Mouse (Mus musculus) limb, embryonic 13.5 days (tissue): Measurements from ENCODE around the gene Nrip3. TPM values are rescaled to one million over a fixed set of nuclear protein-coding genes. Genes with fewer than 3 reads are reported as not detected.

Source experiments
- ATAC-seq: fragments of 200-750 bp; cut with Nextera tagmentation; 2 replicates; pipeline ENCODE4 v1.8.0; 2017; ENCODE audit warnings: low read depth, moderate number of reproducible peaks, moderate TSS enrichment; ENCODE audit not compliant: low FRiP score
- H3K27ac ChIP-seq: fragments of 300-500 bp; sonication (generic); 2 replicates; pipeline ENCODE4 v1.5.1; 2015; ENCODE audit warnings: inconsistent platforms, mild to moderate bottlenecking, moderate library complexity
- H3K27me3 ChIP-seq: fragments of 300-500 bp; sonication (generic); 2 replicates; pipeline ENCODE4 v1.6.1; 2015; ENCODE audit warnings: mild to moderate bottlenecking, inconsistent platforms
- H3K36me3 ChIP-seq: fragments of 300-500 bp; sonication (generic); 2 replicates; pipeline ENCODE4 v1.6.1; 2015; ENCODE audit warnings: inconsistent platforms, mild to moderate bottlenecking, moderate library complexity
- H3K4me1 ChIP-seq: fragments of 300-500 bp; sonication (generic); 2 replicates; pipeline ENCODE4 v1.6.1; 2015; ENCODE audit warnings: inconsistent platforms
- H3K4me2 ChIP-seq: fragments of 300-500 bp; sonication (generic); replicated peaks from 2 replicates; pipeline ENCODE4 v1.6.1; 2015; ENCODE audit warnings: inconsistent platforms, mild to moderate bottlenecking, moderate library complexity
- H3K4me3 ChIP-seq: fragments of 300-500 bp; sonication (generic); 2 replicates; pipeline ENCODE4 v1.5.1; 2015; ENCODE audit warnings: moderate library complexity, mild to moderate bottlenecking, inconsistent platforms
- H3K9ac ChIP-seq: fragments of 300-500 bp; sonication (generic); 2 replicates; pipeline ENCODE4 v1.6.1; 2015; ENCODE audit warnings: mild to moderate bottlenecking, inconsistent platforms
- H3K9me3 ChIP-seq: fragments of 300-500 bp; sonication (generic); 2 replicates; pipeline ENCODE4 v1.6.1; 2016; ENCODE audit warnings: inconsistent platforms
- WGBS: fragments of 180-500 bp; shearing (Covaris S2); methylation state at CpG from one replicate; pipeline ENCODE4 v1.1.7; 2015; 5-methylcytosine and 5-hydroxymethylcytosine counted together
- polyA plus RNA-seq: library from polyadenylated mRNA; unstranded; fragments of >200 nt; fragmentation: Nextera tagmentation; extraction: Ambion mirVana; gene quantifications from 2 replicates; pipeline ENCODE4 v1.2.1, GENCODE M21; 2015

Nrip3 gene
- polyA plus RNA-seq: 0.49 and 0.73 TPM in 2 replicates

- peak within 1 kb of the TSS; percentile 95 for H3K4me2 ChIP-seq
- no peak within 1 kb of the TSS for H3K27ac ChIP-seq
- H3K4me1 ChIP-seq: peaks cover 23% of the 10 kb centered on the region
- peaks cover 74% of the 10 kb centered on the region for H3K27me3 ChIP-seq
- H3K4me3 ChIP-seq: peak within 1 kb of the TSS; percentile 52
- H3K36me3 ChIP-seq: no peaks in the 10 kb centered on the region
- peak; percentile 81 for ATAC-seq
- WGBS: 2% methylated on average over 52 of the region's 52 CpGs
- H3K9me3 ChIP-seq: no peaks in the 10 kb centered on the region
- peak within 1 kb of the TSS; percentile 61 for H3K9ac ChIP-seq
Observed at GRCm38 (mm10) chr7:109781470-109782203, at the start of gene Nrip3. TSS of gene Nrip3 (minus strand) at chr7:109782025.

GRCm38 (mm10) chr7:109831376-109831775 lies 49.6 kb upstream of the Nrip3 start:
- WGBS: 82% methylated on average over 2 of the region's 2 CpGs
- no peak overlapping the region for H3K27ac ChIP-seq
- no peaks in the 10 kb centered on the region for H3K36me3 ChIP-seq
- H3K4me1 ChIP-seq: peaks cover 6% of the 10 kb centered on the region; the same call in 1 of the 2 replicates
- H3K4me2 ChIP-seq: no peak overlapping the region
- ATAC-seq: no peak
- H3K9me3 ChIP-seq: no peaks in the 10 kb centered on the region
- H3K27me3 ChIP-seq: no peaks in the 10 kb centered on the region
- H3K9ac ChIP-seq: no peak overlapping the region
- H3K4me3 ChIP-seq: no peak overlapping the region

GRCm38 (mm10) chr7:109826911-109827310 lies 45.1 kb upstream of the Nrip3 start:
- no peak overlapping the region for H3K9ac ChIP-seq
- H3K4me3 ChIP-seq: no peak overlapping the region
- H3K36me3 ChIP-seq: no peaks in the 10 kb centered on the region
- H3K27me3 ChIP-seq: no peaks in the 10 kb centered on the region
- 85% methylated on average over 8 of the region's 8 CpGs for WGBS
- H3K4me1 ChIP-seq: peaks cover 10% of the 10 kb centered on the region
- H3K4me2 ChIP-seq: no peak overlapping the region
- no peak overlapping the region for H3K27ac ChIP-seq
- no peaks in the 10 kb centered on the region for H3K9me3 ChIP-seq
- ATAC-seq: no peak

- Histone ChIP-seq H3K4me2 (no peak overlapping the region), H3K36me3 (no peaks in the 10 kb centered on the region), H3K4me3 (no peak overlapping the region), H3K27ac (no peak overlapping the region), H3K4me1 (peaks cover 10% of the 10 kb centered on the region), H3K27me3 (no peaks in the 10 kb centered on the region), H3K9ac (no peak overlapping the region), H3K9me3 (no peaks in the 10 kb centered on the region)
- ATAC-seq: no peak
- WGBS: 59% methylated on average over 14 of the region's 14 CpGs
Observed at GRCm38 (mm10) chr7:109825293-109825692, 43.5 kb upstream of the Nrip3 start.

GRCm38 (mm10) chr7:109818600-109818999 lies 36.8 kb upstream of the Nrip3 start:
- no peaks in the 10 kb centered on the region for H3K36me3 ChIP-seq
- no peak for ATAC-seq
- no peaks in the 10 kb centered on the region for H3K27me3 ChIP-seq
- no peak overlapping the region for H3K4me3 ChIP-seq
- H3K27ac ChIP-seq: no peak overlapping the region
- no peak overlapping the region for H3K9ac ChIP-seq
- H3K9me3 ChIP-seq: no peaks in the 10 kb centered on the region
- no peak overlapping the region for H3K4me2 ChIP-seq
- 85% methylated on average over 4 of the region's 4 CpGs for WGBS
- no peaks in the 10 kb centered on the region; the same call in 1 of the 2 replicates for H3K4me1 ChIP-seq

GRCm38 (mm10) chr7:109817954-109818353 lies 36.1 kb upstream of the Nrip3 start:
- Histone ChIP-seq H3K9me3 (no peaks in the 10 kb centered on the region), H3K27ac (no peak overlapping the region), H3K36me3 (no peaks in the 10 kb centered on the region), H3K4me1 (no peaks in the 10 kb centered on the region), H3K27me3 (no peaks in the 10 kb centered on the region), H3K9ac (no peak overlapping the region), H3K4me2 (no peak overlapping the region), H3K4me3 (no peak overlapping the region)
- ATAC-seq: no peak

- H3K36me3 ChIP-seq: no peaks in the 10 kb centered on the region
- H3K4me1 ChIP-seq: no peaks in the 10 kb centered on the region
- no peaks in the 10 kb centered on the region for H3K27me3 ChIP-seq
- no peak overlapping the region for H3K4me3 ChIP-seq
- no peak overlapping the region for H3K4me2 ChIP-seq
- H3K9ac ChIP-seq: no peak overlapping the region
- no peak for ATAC-seq
- 66% methylated on average over 4 of the region's 4 CpGs for WGBS
- no peak overlapping the region for H3K27ac ChIP-seq
- H3K9me3 ChIP-seq: no peaks in the 10 kb centered on the region
Observed at GRCm38 (mm10) chr7:109813330-109814140, 31.7 kb upstream of the Nrip3 start.

- Histone ChIP-seq H3K9ac (no peak overlapping the region), H3K4me2 (no peak overlapping the region), H3K4me3 (no peak overlapping the region), H3K4me1 (no peaks in the 10 kb centered on the region), H3K27ac (no peak overlapping the region), H3K36me3 (no peaks in the 10 kb centered on the region), H3K27me3 (peaks cover 4% of the 10 kb centered on the region; the same call in 1 of the 2 replicates), H3K9me3 (no peaks in the 10 kb centered on the region)
- WGBS: 71% methylated on average over 8 of the region's 8 CpGs
- no peak for ATAC-seq
Observed at GRCm38 (mm10) chr7:109807616-109808485, 26.0 kb upstream of the Nrip3 start.

GRCm38 (mm10) chr7:109804843-109805242 lies 23.0 kb upstream of the Nrip3 start:
- no peak overlapping the region for H3K27ac ChIP-seq
- H3K27me3 ChIP-seq: peaks cover 4% of the 10 kb centered on the region; the same call in 1 of the 2 replicates
- ATAC-seq: no peak
- no peak overlapping the region for H3K4me3 ChIP-seq
- H3K4me2 ChIP-seq: no peak overlapping the region
- no peaks in the 10 kb centered on the region for H3K4me1 ChIP-seq
- 65% methylated on average over 6 of the region's 6 CpGs for WGBS
- no peaks in the 10 kb centered on the region for H3K36me3 ChIP-seq
- H3K9ac ChIP-seq: no peak overlapping the region
- H3K9me3 ChIP-seq: no peaks in the 10 kb centered on the region

GRCm38 (mm10) chr7:109804355-109804754 lies 22.5 kb upstream of the Nrip3 start:
- no peak overlapping the region for H3K9ac ChIP-seq
- H3K4me1 ChIP-seq: no peaks in the 10 kb centered on the region
- no peak for ATAC-seq
- no peak overlapping the region for H3K4me3 ChIP-seq
- no peaks in the 10 kb centered on the region for H3K36me3 ChIP-seq
- no peak overlapping the region for H3K4me2 ChIP-seq
- H3K27me3 ChIP-seq: peaks cover 4% of the 10 kb centered on the region; the same call in 1 of the 2 replicates
- H3K9me3 ChIP-seq: no peaks in the 10 kb centered on the region
- 89% methylated on average over 6 of the region's 6 CpGs for whole genome bisulfite sequencing
- H3K27ac ChIP-seq: no peak overlapping the region

GRCm38 (mm10) chr7:109803516-109803915 lies 21.7 kb upstream of the Nrip3 start:
- Histone ChIP-seq H3K9me3 (no peaks in the 10 kb centered on the region), H3K4me1 (no peaks in the 10 kb centered on the region), H3K27ac (no peak overlapping the region), H3K27me3 (peaks cover 4% of the 10 kb centered on the region; the same call in 1 of the 2 replicates), H3K4me3 (no peak overlapping the region), H3K4me2 (no peak overlapping the region), H3K36me3 (no peaks in the 10 kb centered on the region), H3K9ac (no peak overlapping the region)
- ATAC-seq: no peak
- WGBS: 84% methylated on average over 1 of the region's 1 CpGs
